Mouse (Mus musculus): ENCODE measurements at regions not wholly inside any gene's neighbourhood (a gene's known extent, or its start where the extent isn't known, plus 50 kb on each side); places are given as distances from the start of the nearest gene placed in this dataset.

- TF ChIP-seq CTCF (IDR thresholded peaks at IDR 0.05; ENCODE audit: low read depth) (no peak), EP300 (IDR thresholded peaks at IDR 0.05; ENCODE audit: low read depth) (no peak)
Measured at GRCm38 (mm10) chr4:64640056-64640455, 483.9 kb upstream of the Pappa start.
